Comparison of ENCODE assay signal across 19 mouse cellular contexts in genomic region chr1:62953036-62953435, GRCm38 (mm10).
DNase-seq lines count a peak whose midpoint lies in the region; TF ChIP-seq lines count a peak whose summit lies in the region.
"Had no signal": no experiment of that assay in that cellular context is flagged by ENCODE, and none has a peak within 500 bp of the region (broad histone marks: within the 10 kb centered on the region; RNA-seq: fewer than 3 reads in every experiment).

No protein-coding gene starts in this region.

- TF ChIP-seq CTCF in lung, adult 2 months (IDR thresholded peaks at IDR 0.05; ENCODE audit: insufficient read depth, low read length): no peak

- H3K4me1 ChIP-seq in lung, adult 2 months (ENCODE audit: control insufficient read depth, insufficient read depth, low read length): peaks cover 2% of the 10 kb centered on the region; the same call in 1 of the 2 replicates

- no peak overlapping the region for H3K4me3 ChIP-seq in lung, adult 2 months (replicated peaks; ENCODE audit: extremely low read depth, low read depth, low read length)
- H3K4me3 ChIP-seq: embryonic facial prominence, embryonic 13.5 days; embryonic facial prominence, embryonic 15.5 days; erythroblast, embryonic 14.5 days; forebrain, embryonic 10.5 days; forebrain, embryonic 12.5 days had no signal

- WGBS in lung, adult 2 months: 70% methylated on average over 4 of the region's 4 CpGs

- peak; percentile 20 to 62 for DNase-seq in lung, adult 18-20 months
- no peak for DNase-seq in lung, postnatal 25 days (ENCODE audit: low spot score)
- peak; percentile 32 for DNase-seq in lung, postnatal 14 days
- no peak for DNase-seq in lung, adult 2 months
- DNase-seq: adrenal gland, adult 2 months; adrenal gland, postnatal 10 days; adrenal gland, postnatal 25 days; cerebellum, adult 11 months; cerebellum, adult 18-20 months; cerebellum, adult 8-10 months; cerebellum, adult 9-11 months; cerebellum, postnatal 14 days; cerebellum, postnatal 36 days; embryo, embryonic 11 days had no signal

- no peak for TF ChIP-seq POLR2A in lung, adult 2 months (IDR thresholded peaks at IDR 0.05; ENCODE audit: borderline replicate concordance, extremely low read depth, low read depth, low read length)

Comparison
In these comparisons a context has a peak if more than half of its experiments do, and no peak if none do; other contexts are left out.
1. DNase-seq: peak in lung, adult 18-20 months (2 of 2) and lung, postnatal 14 days (single experiment); none in lung, postnatal 25 days (single experiment) and lung, adult 2 months (single experiment).